Mouse (Mus musculus): ENCODE measurements at regions not wholly inside any gene's neighbourhood (a gene's known extent, or its start where the extent isn't known, plus 50 kb on each side); places are given as distances from the start of the nearest gene placed in this dataset.

GRCm38 (mm10) chr11:114544212-114544611 is 124.1 kb upstream of the Rpl38 start:
- Histone ChIP-seq H3K27me3 (ENCODE audit: insufficient read depth, low read length) (no peaks in the 10 kb centered on the region), H3K9me3 (replicated peaks) (peaks cover 83% of the 10 kb centered on the region), H3K36me3 (replicated peaks) (no peaks in the 10 kb centered on the region), H3K4me3 (ENCODE audit: low read depth, low read length) (no peak overlapping the region), H3K4me1 (ENCODE audit: insufficient read depth, low read depth, low read length) (no peaks in the 10 kb centered on the region)
- ATAC-seq (ENCODE audit: extremely low read depth, insufficient number of reproducible peaks, low FRiP score, poor library complexity, severe bottlenecking) (no peak), DNase-seq (ENCODE audit: low spot score) (no peak)
- TF ChIP-seq TAL1 (conservative IDR thresholded peaks at IDR 0.05; ENCODE audit: low read depth, low read length) (no peak), POLR2AphosphoS5 (IDR thresholded peaks at IDR 0.05; ENCODE audit: insufficient replicate concordance, low read depth, low read length) (no peak), GATA2 (IDR thresholded peaks at IDR 0.05; ENCODE audit: borderline replicate concordance, low read depth, low read length) (no peak), GATA1 (IDR thresholded peaks at IDR 0.05; ENCODE audit: borderline replicate concordance, low read length) (no peak), CTCF (IDR thresholded peaks at IDR 0.05; ENCODE audit: low read depth, low read length) (no peak)

- TF ChIP-seq CTCF (IDR thresholded peaks at IDR 0.05; ENCODE audit: low read depth, low read length) (no peak), POLR2AphosphoS5 (IDR thresholded peaks at IDR 0.05; ENCODE audit: insufficient replicate concordance, low read depth, low read length) (no peak), TAL1 (conservative IDR thresholded peaks at IDR 0.05; ENCODE audit: low read depth, low read length) (no peak), GATA1 (IDR thresholded peaks at IDR 0.05; ENCODE audit: borderline replicate concordance, low read length) (no peak), GATA2 (IDR thresholded peaks at IDR 0.05; ENCODE audit: borderline replicate concordance, low read depth, low read length) (no peak)
- ATAC-seq (ENCODE audit: extremely low read depth, insufficient number of reproducible peaks, low FRiP score, poor library complexity, severe bottlenecking), result no peak
These were observed 126.2 kb upstream of the Rpl38 start for GRCm38 (mm10) chr11:114542167-114542566.

GRCm38 (mm10) chr11:114540503-114540902 is 127.8 kb upstream of the Rpl38 start:
- ATAC-seq (ENCODE audit: extremely low read depth, insufficient number of reproducible peaks, low FRiP score, poor library complexity, severe bottlenecking) (no peak), DNase-seq (ENCODE audit: low spot score) (no peak)
- Histone ChIP-seq H3K4me3 (ENCODE audit: low read depth, low read length) (no peak overlapping the region), H3K27me3 (ENCODE audit: insufficient read depth, low read length) (no peaks in the 10 kb centered on the region), H3K4me1 (ENCODE audit: insufficient read depth, low read depth, low read length) (no peaks in the 10 kb centered on the region), H3K36me3 (replicated peaks) (no peaks in the 10 kb centered on the region), H3K9me3 (replicated peaks) (peaks cover 87% of the 10 kb centered on the region)
- TF ChIP-seq CTCF (IDR thresholded peaks at IDR 0.05; ENCODE audit: low read depth, low read length) (no peak), TAL1 (conservative IDR thresholded peaks at IDR 0.05; ENCODE audit: low read depth, low read length) (no peak), GATA1 (IDR thresholded peaks at IDR 0.05; ENCODE audit: borderline replicate concordance, low read length) (no peak), POLR2AphosphoS5 (IDR thresholded peaks at IDR 0.05; ENCODE audit: insufficient replicate concordance, low read depth, low read length) (no peak), GATA2 (IDR thresholded peaks at IDR 0.05; ENCODE audit: borderline replicate concordance, low read depth, low read length) (no peak)

More at GRCm38 (mm10) chr11:114542167-114542566, 126.2 kb upstream of the Rpl38 start:
- no peak for DNase-seq (ENCODE audit: low spot score)
- Histone ChIP-seq H3K9me3 (replicated peaks) (peaks cover 87% of the 10 kb centered on the region), H3K4me3 (ENCODE audit: low read depth, low read length) (no peak overlapping the region), H3K4me1 (ENCODE audit: insufficient read depth, low read depth, low read length) (no peaks in the 10 kb centered on the region), H3K27me3 (ENCODE audit: insufficient read depth, low read length) (no peaks in the 10 kb centered on the region), H3K36me3 (replicated peaks) (no peaks in the 10 kb centered on the region)

GRCm38 (mm10) chr11:114536616-114537493 is 131.5 kb upstream of the Rpl38 start:
- ATAC-seq (ENCODE audit: extremely low read depth, insufficient number of reproducible peaks, low FRiP score, poor library complexity, severe bottlenecking), result no peak
- Histone ChIP-seq H3K4me3 (ENCODE audit: low read depth, low read length) (no peak overlapping the region), H3K9me3 (replicated peaks) (peaks cover 90% of the 10 kb centered on the region), H3K4me1 (ENCODE audit: insufficient read depth, low read depth, low read length) (no peaks in the 10 kb centered on the region), H3K36me3 (replicated peaks) (no peaks in the 10 kb centered on the region), H3K27me3 (ENCODE audit: insufficient read depth, low read length) (no peaks in the 10 kb centered on the region)
- DNase-seq (ENCODE audit: low spot score), result no peak
- no peak for TF ChIP-seq GATA1 (IDR thresholded peaks at IDR 0.05; ENCODE audit: borderline replicate concordance, low read length)
- no peak for TF ChIP-seq TAL1 (conservative IDR thresholded peaks at IDR 0.05; ENCODE audit: low read depth, low read length)
- no peak for TF ChIP-seq POLR2AphosphoS5 (IDR thresholded peaks at IDR 0.05; ENCODE audit: insufficient replicate concordance, low read depth, low read length)
- no peak for TF ChIP-seq GATA2 (IDR thresholded peaks at IDR 0.05; ENCODE audit: borderline replicate concordance, low read depth, low read length)

GRCm38 (mm10) chr11:114535900-114536299 is 132.4 kb upstream of the Rpl38 start:
- H3K27me3 ChIP-seq (ENCODE audit: insufficient read depth, low read length), result no peaks in the 10 kb centered on the region

GRCm38 (mm10) chr11:114534436-114534835 is 133.9 kb upstream of the Rpl38 start:
- Histone ChIP-seq H3K4me3 (ENCODE audit: low read depth, low read length) (no peak overlapping the region), H3K27me3 (ENCODE audit: insufficient read depth, low read length) (no peaks in the 10 kb centered on the region), H3K9me3 (replicated peaks) (peaks cover 85% of the 10 kb centered on the region), H3K36me3 (replicated peaks) (no peaks in the 10 kb centered on the region), H3K4me1 (ENCODE audit: insufficient read depth, low read depth, low read length) (no peaks in the 10 kb centered on the region)
- DNase-seq (ENCODE audit: low spot score), result no peak
- no peak for ATAC-seq (ENCODE audit: extremely low read depth, insufficient number of reproducible peaks, low FRiP score, poor library complexity, severe bottlenecking)
- no peak for TF ChIP-seq POLR2AphosphoS5 (IDR thresholded peaks at IDR 0.05; ENCODE audit: insufficient replicate concordance, low read depth, low read length)
- no peak for TF ChIP-seq GATA2 (IDR thresholded peaks at IDR 0.05; ENCODE audit: borderline replicate concordance, low read depth, low read length)
- TF ChIP-seq GATA1 (IDR thresholded peaks at IDR 0.05; ENCODE audit: borderline replicate concordance, low read length), result no peak

More at GRCm38 (mm10) chr11:114535900-114536299, 132.4 kb upstream of the Rpl38 start:
- H3K9me3 ChIP-seq (replicated peaks), result peaks cover 90% of the 10 kb centered on the region
- ATAC-seq (ENCODE audit: extremely low read depth, insufficient number of reproducible peaks, low FRiP score, poor library complexity, severe bottlenecking) (no peak), DNase-seq (ENCODE audit: low spot score) (no peak)
- H3K4me3 ChIP-seq (ENCODE audit: low read depth, low read length), result no peak overlapping the region
- no peaks in the 10 kb centered on the region for H3K4me1 ChIP-seq (ENCODE audit: insufficient read depth, low read depth, low read length)
- no peaks in the 10 kb centered on the region for H3K36me3 ChIP-seq (replicated peaks)
- TF ChIP-seq GATA1 (IDR thresholded peaks at IDR 0.05; ENCODE audit: borderline replicate concordance, low read length) (no peak), CTCF (IDR thresholded peaks at IDR 0.05; ENCODE audit: low read depth, low read length) (no peak), GATA2 (IDR thresholded peaks at IDR 0.05; ENCODE audit: borderline replicate concordance, low read depth, low read length) (no peak), POLR2AphosphoS5 (IDR thresholded peaks at IDR 0.05; ENCODE audit: insufficient replicate concordance, low read depth, low read length) (no peak), TAL1 (conservative IDR thresholded peaks at IDR 0.05; ENCODE audit: low read depth, low read length) (no peak)

All from G1E (cell line).